Mouse (Mus musculus): ENCODE results near the gene Scgb1b18.
"Not testable (repeated sequence)": the region's sequence is repeated elsewhere in the genome, so short reads cannot be mapped to it uniquely, and the experiment has no call there.

The Scgb1b18 gene

DNA sequence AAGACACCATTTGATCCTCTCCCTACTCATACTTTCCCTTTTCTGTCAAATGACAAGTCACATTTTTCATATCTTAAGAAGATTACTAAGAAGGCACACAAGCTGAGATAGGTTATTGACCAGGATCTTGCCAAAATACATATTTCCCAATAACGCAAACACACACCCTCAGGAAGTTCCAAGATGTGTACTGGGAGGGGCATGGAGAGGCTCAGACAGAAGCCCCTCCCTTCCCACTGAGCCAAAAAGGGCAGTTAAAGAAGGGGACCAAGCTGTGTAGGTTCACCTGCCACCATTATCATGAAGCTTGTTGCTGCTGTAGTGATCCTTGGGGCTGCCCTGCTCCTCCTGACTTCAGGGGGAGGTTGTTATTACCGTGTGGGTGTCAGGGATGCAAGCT lies at the start of gene Scgb1b18:
Gene Scgb1b18, plus strand, starts transcription at position 301 of the 400 bp plus-strand sequence.
- DNase-seq (ENCODE audit: low spot score in 2 of 2): not testable (repeated sequence)

DNA sequence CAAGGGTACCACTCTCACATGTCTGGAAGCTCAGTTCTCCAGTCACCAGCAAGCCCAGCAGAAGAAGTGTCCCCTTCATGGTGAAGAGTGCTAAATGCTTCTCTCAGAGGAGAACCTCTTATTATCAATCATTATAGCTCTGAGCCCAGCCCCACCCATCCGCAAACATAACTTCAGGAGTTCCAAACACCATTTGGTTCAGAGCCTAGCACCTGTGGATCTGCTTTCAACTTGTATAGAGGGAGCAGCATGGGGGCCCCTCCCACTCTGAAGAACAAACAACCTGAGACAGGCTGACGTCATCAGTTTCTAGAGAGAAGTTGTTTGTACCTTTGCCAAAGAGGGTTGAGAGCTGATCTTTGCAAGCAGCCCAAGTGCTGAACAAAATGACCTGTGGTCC lies 11.6 kb upstream of the Scgb1b18 start, which contains the start of gene Scgb2b18:
Gene Scgb2b18, minus strand, starts transcription at position 101 of the 400 bp plus-strand sequence.
- DNase-seq (ENCODE audit: low spot score in 2 of 2): not testable (repeated sequence)
